Mouse (Mus musculus): ENCODE results near the gene Gm813.

Gene Gm813

GRCm38 (mm10) chr16:58604680-58605079, 12.1 kb downstream of the Gm813 start:
- DNase-seq (ENCODE audit: low spot score) = no peak

- DNase-seq (ENCODE audit: low spot score) = no peak
Observed at GRCm38 (mm10) chr16:58603831-58604230, 12.9 kb downstream of the Gm813 start.

- no peak for DNase-seq (ENCODE audit: low spot score)
Observed at GRCm38 (mm10) chr16:58600846-58601245, 15.9 kb downstream of the Gm813 start.

- DNase-seq (ENCODE audit: low spot score) = no peak
Observed at GRCm38 (mm10) chr16:58591299-58591698, 25.5 kb downstream of the Gm813 start.

- DNase-seq (ENCODE audit: low spot score) = no peak
Observed at GRCm38 (mm10) chr16:58589444-58589843, 27.3 kb downstream of the Gm813 start.

GRCm38 (mm10) chr16:58573949-58574722, 42.6 kb downstream of the Gm813 start:
- DNase-seq (ENCODE audit: low spot score) = no peak

- DNase-seq (ENCODE audit: low spot score) = no peak
Observed at GRCm38 (mm10) chr16:58570694-58571264, 46.0 kb downstream of the Gm813 start.
